22 mouse cellular contexts compared by ENCODE assay signal in the genomic region with DNA sequence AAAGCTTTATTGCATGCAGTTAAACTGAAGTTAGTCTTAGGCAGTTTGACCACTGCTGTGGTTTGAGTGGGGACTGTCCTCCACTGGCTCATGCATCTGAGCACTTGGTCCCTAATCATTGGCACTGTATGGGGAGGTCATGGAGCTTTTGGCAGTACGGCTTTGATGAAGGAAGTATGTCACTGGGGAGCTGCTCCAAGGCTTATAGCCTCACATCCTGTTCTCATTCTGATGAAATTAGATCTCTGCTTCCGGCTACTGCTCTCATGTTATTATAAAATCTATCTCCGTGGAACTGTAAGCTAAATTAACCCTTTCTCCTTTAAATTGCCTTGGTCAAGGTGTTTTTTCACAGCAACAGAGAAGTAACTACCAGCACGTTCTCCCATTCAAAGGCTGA. TPM values are rescaled to one million over a fixed set of nuclear protein-coding genes. Genes with fewer than 3 reads are reported as not detected.
DNase-seq lines count a peak whose midpoint lies in the region; ATAC-seq lines count a peak whose summit lies in the region.
"Had no signal": no experiment of that assay in that cellular context is flagged by ENCODE, and none has a peak within 500 bp of the region (broad histone marks: within the 10 kb centered on the region; RNA-seq: fewer than 3 reads in every experiment).

No protein-coding gene starts in this region.

- no peaks in the 10 kb centered on the region for H3K36me3 ChIP-seq in embryonic facial prominence, embryonic 11.5 days (replicated peaks; ENCODE audit: control insufficient read depth, insufficient read depth, low read depth, low read length)
- H3K36me3 ChIP-seq in embryonic facial prominence, embryonic 10.5 days (replicated peaks) = no peaks in the 10 kb centered on the region
- H3K36me3 ChIP-seq: embryonic facial prominence, embryonic 15.5 days; forebrain, embryonic 10.5 days; heart, embryonic 10.5 days; heart, embryonic 15.5 days; hindbrain, embryonic 13.5 days had no signal

- H3K4me1 ChIP-seq in embryonic facial prominence, embryonic 11.5 days (ENCODE audit: control insufficient read depth, insufficient read depth, low read length) = no peaks in the 10 kb centered on the region
- peaks cover 10% of the 10 kb centered on the region; the same call in 1 of the 2 replicates for H3K4me1 ChIP-seq in embryonic facial prominence, embryonic 10.5 days
- H3K4me1 ChIP-seq: embryonic facial prominence, embryonic 15.5 days; forebrain, embryonic 10.5 days; hindbrain, embryonic 13.5 days had no signal

- WGBS in embryonic facial prominence, embryonic 11.5 days = 40% methylated on average over 4 of the region's 4 CpGs
- 47% methylated on average over 4 of the region's 4 CpGs for WGBS in embryonic facial prominence, embryonic 10.5 days

- H3K9ac ChIP-seq in embryonic facial prominence, embryonic 11.5 days (replicated peaks; ENCODE audit: low read length) = no peak overlapping the region
- H3K9ac ChIP-seq: embryonic facial prominence, embryonic 15.5 days; heart, embryonic 15.5 days; hindbrain, embryonic 13.5 days had no signal

- no peak overlapping the region for H3K4me2 ChIP-seq in embryonic facial prominence, embryonic 11.5 days (ENCODE audit: low read depth, low read length)
- H3K4me2 ChIP-seq: embryonic facial prominence, embryonic 15.5 days; heart, embryonic 15.5 days; hindbrain, embryonic 13.5 days had no signal

- no peak overlapping the region for H3K4me3 ChIP-seq in embryonic facial prominence, embryonic 11.5 days (ENCODE audit: low read depth, low read length)
- no peak overlapping the region for H3K4me3 ChIP-seq in embryonic facial prominence, embryonic 10.5 days
- H3K4me3 ChIP-seq: embryonic facial prominence, embryonic 15.5 days; erythroblast, embryonic 14.5 days; forebrain, embryonic 10.5 days; gastrocnemius, adult 2 months; heart, embryonic 10.5 days; heart, embryonic 15.5 days; hindbrain, embryonic 13.5 days had no signal

- intact Hi-C loops in left cerebral cortex, postnatal 25 days (cut with DNase I) = loop anchor here (5.0 kb wide), 1 partner anchor 538 kb away; no protein-coding TSS in a partner anchor

- ATAC-seq in embryonic facial prominence, embryonic 11.5 days (replicated peaks; ENCODE audit: insufficient number of reproducible peaks, low FRiP score, low TSS enrichment, low read depth) = no peak
- peak; percentile 64 for ATAC-seq in granulocyte monocyte progenitor cell, adult 5-6 weeks (replicated peaks; ENCODE audit: poor library complexity, severe bottlenecking)
- ATAC-seq in megakaryocyte progenitor cell, adult 5-6 weeks (replicated peaks; ENCODE audit: poor library complexity) = peak; percentile 54
- ATAC-seq: forebrain, embryonic 14.5 days; hindbrain, postnatal 0 days had no signal

- DNase-seq in embryonic facial prominence, embryonic 11.5 days (ENCODE audit: low spot score) = peak; percentile 18
- no peak for DNase-seq in embryonic facial prominence, embryonic 10.5 days (ENCODE audit: low spot score)
- peak; percentile 12 for DNase-seq in 416B (ENCODE audit: low read depth)
- DNase-seq in left cerebral cortex, postnatal 25 days (ENCODE audit: low spot score in 2 of 2) = no peak
- no peak for DNase-seq in adrenal gland, adult 18-20 months (ENCODE audit: low spot score in 2 of 2)
- DNase-seq: adrenal gland, postnatal 25 days; cerebellum, adult 11 months; cerebellum, adult 8-10 months; cerebellum, postnatal 14 days; gastrocnemius, postnatal 25 days; heart, postnatal 14 days had no signal

- H3K27ac ChIP-seq in embryonic facial prominence, embryonic 11.5 days (replicated peaks; ENCODE audit: low read depth, low read length) = no peak overlapping the region
- H3K27ac ChIP-seq in embryonic facial prominence, embryonic 10.5 days (replicated peaks) = no peak overlapping the region
- H3K27ac ChIP-seq: embryonic facial prominence, embryonic 15.5 days; forebrain, embryonic 10.5 days; gastrocnemius, adult 2 months; heart, embryonic 10.5 days; heart, embryonic 15.5 days; hindbrain, embryonic 13.5 days; hindbrain, postnatal 0 days had no signal

- H3K27me3 ChIP-seq in embryonic facial prominence, embryonic 11.5 days (ENCODE audit: control insufficient read depth, insufficient read depth, low read length) = no peaks in the 10 kb centered on the region
- H3K27me3 ChIP-seq in embryonic facial prominence, embryonic 10.5 days (replicated peaks; ENCODE audit: low read depth, poor library complexity, severe bottlenecking) = no peaks in the 10 kb centered on the region
- H3K27me3 ChIP-seq: embryonic facial prominence, embryonic 15.5 days; heart, embryonic 15.5 days; hindbrain, embryonic 13.5 days had no signal

- no peaks in the 10 kb centered on the region for H3K9me3 ChIP-seq in embryonic facial prominence, embryonic 11.5 days (replicated peaks; ENCODE audit: control insufficient read depth, low read length)
- H3K9me3 ChIP-seq in embryonic facial prominence, embryonic 10.5 days = no peaks in the 10 kb centered on the region
- H3K9me3 ChIP-seq: embryonic facial prominence, embryonic 15.5 days; forebrain, embryonic 10.5 days; heart, embryonic 10.5 days; heart, embryonic 15.5 days; hindbrain, embryonic 13.5 days had no signal

RNA-seq across cellular contexts. Expression of a gene that starts 25.7 kb away (rescaled TPM):
- 1.9 and 2.8 TPM in 2 replicates for polyA plus RNA-seq in embryonic facial prominence, embryonic 11.5 days (2014; fragmentation: Nextera tagmentation; extraction: Ambion mirVana)
- polyA plus RNA-seq in embryonic facial prominence, embryonic 10.5 days (2016; fragmentation: Nextera tagmentation; extraction: Ambion mirVana) = 1.9 and 2.3 TPM in 2 replicates
- 14.8 and 18.7 TPM in 2 replicates for total RNA-seq in granulocyte monocyte progenitor cell, adult 5-6 weeks (2014; fragmentation: Nextera tagmentation)
- total RNA-seq in granulocyte monocyte progenitor cell, adult 5-6 weeks (2017) = 13.7 and 15.9 TPM in 2 replicates
- 22.2 and 25.0 TPM in 2 replicates for total RNA-seq in megakaryocyte progenitor cell, adult 5-6 weeks (2015)
- total RNA-seq in megakaryocyte progenitor cell, adult 5-6 weeks (2017) = 15.1 and 16.7 TPM in 2 replicates
- total RNA-seq in left cerebral cortex, postnatal 25 days (2021) = 10 to 100 TPM; 22.1 to 27.1 TPM
- 10 to 100 TPM; 19.4 to 20.3 TPM for total RNA-seq in adrenal gland, adult 18-20 months (2021)

Comparison
In these comparisons a context has a peak if more than half of its experiments do, and no peak if none do; other contexts are left out.
1. DNase-seq: peak in embryonic facial prominence, embryonic 11.5 days (single experiment) and 416B (single experiment); none in embryonic facial prominence, embryonic 10.5 days (single experiment), left cerebral cortex, postnatal 25 days (0 of 2) and adrenal gland, adult 18-20 months (0 of 2).